Mouse (Mus musculus) thymus, postnatal 14 days (tissue): ENCODE measurements at regions not wholly inside any gene's neighbourhood (a gene's known extent, or its start where the extent isn't known, plus 50 kb on each side); places are given as distances from the start of the nearest gene placed in this dataset.

Source experiments
- DNase-seq: peaks from one replicate; pipeline ENCODE4 v3.0.0; 2021

DNA sequence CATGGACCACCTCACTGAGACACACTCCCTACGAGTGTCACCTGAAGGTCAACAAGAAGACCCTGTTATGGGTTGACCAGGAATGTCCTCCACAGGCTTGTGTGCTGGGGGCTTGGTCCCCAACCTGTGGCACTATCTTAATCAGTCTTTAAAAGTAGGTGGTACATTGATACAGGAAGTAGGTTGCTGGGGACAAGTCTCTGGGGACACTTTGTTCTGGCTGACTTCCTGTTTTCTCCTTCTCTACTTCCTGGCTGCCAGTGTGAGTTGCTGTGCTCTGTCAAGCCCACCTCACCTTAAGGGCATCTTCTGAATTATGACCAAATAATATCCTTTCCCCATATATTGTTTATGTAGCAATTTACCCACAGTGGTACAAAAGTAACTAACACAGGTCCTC is 96.1 kb downstream of the Cct6b start:
- peak; percentile 14 for DNase-seq

DNA sequence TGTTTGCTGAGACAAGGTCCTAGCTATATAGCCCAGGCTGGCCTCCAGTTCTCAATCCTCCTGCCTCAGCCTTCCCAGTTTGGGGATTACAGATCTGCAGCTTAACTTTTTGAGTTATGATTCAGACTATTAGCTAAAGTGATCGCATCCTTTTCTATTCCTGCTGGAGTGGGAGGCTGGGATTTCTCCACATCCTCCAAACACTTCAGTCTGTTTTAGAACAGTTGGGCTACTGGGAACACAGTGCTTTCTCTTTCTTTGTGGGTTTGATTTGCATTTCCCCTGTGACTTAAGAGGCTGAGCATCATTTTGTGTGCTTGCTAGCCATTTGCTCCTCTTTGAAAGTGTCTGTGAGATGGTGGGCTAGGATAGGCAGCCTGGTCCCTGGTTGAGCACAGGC is 100.0 kb downstream of the Cct6b start:
- DNase-seq = no peak

DNA sequence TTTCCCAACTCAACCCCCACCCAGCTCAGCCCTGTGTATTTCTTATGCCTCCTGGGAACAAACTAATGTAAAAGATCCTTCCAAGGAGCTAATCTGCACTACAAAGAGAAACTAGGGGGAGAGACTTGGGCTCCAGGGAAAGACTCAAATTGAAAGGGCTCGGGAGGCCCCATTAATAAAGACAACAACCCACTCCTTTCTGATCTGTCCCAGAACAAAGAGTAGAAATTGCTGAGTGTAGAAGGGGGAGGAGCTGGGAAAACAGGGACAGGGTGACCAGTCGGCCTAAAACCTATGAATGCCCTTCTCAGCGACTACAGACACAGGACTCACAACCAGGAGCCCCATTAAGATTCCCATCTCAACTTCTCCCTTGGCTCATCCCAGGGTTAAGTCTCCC is 102.0 kb downstream of the Cct6b start:
- no peak for DNase-seq

DNA sequence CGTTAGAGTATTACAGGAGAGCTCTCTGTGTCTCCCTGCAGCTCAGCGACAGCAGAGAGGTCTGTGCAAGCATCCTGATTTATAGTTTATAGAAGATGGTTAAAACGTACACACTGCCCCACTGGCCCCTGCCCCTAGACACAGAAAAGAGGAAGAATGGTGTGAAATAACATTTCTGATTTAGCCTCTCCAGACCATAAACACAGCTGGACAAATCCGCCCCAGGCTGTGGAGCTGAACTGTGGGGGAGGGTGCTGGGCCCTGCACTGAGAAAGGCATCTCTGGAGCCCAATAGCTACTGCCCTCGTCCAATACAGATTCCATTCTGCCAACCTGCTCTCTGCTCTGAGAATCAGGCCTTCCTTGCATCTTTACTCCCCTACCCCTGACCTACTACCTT is 112.4 kb downstream of the Cct6b start:
- DNase-seq = no peak

DNA sequence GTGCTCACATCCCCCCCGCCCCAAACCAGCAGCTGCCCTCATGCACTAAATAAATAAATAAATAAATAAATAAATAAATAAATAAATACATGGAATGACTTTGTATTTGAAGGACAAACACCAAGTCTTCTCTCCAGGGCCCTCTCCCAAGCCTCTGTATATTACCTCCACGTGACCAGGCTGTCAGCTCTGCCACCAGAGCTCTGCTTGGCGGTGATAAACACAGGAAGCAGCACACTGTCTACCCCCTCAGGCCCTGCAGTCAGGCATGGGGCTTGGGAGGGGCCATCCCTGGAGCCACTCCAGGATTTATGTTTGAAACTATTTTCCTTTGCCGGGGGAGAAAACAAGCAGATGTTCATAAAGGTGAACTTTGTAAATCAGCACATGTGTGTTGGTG is 125.6 kb downstream of the Cct6b start:
- DNase-seq = no peak

DNA sequence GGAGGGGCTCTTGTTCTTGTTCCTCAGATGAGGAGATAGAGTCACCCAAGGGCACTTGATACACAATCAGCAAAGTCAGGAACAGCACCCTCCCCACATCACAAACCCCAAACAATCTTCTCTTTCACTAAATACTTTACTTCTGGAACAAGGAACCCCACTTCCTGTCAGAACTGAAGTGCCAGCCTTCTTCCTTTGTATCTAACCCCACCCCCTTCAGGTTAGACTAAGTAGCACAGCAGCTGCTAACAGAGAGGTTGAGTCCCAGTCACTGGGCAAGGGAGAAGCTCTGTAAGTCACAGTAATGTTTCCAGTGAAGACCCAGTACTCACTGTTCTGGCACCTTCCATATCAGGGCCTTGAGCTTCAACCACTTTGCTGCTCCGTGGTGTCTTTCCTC is 131.9 kb downstream of the Cct6b start:
- peak; percentile 49 for DNase-seq

DNA sequence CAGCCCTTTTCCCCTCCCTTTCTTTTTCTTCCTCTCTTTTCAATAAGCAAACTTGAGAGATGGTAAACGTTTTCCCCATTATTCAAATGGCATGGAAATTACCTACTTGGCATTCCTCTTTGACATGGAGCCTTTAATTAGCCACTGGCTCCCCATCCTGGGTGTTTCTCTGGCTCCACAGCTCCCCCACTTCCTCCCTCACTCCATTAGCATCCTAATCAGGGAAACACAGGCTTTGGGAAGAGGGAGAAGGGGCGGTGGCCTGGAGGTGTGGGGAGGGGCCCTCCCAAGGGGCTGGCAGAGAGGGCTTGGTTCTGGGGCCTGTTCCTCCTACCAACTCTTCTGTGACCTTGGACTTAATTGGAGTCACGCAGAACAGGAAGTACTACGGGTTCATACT is 132.7 kb downstream of the Cct6b start:
- DNase-seq = no peak

DNA sequence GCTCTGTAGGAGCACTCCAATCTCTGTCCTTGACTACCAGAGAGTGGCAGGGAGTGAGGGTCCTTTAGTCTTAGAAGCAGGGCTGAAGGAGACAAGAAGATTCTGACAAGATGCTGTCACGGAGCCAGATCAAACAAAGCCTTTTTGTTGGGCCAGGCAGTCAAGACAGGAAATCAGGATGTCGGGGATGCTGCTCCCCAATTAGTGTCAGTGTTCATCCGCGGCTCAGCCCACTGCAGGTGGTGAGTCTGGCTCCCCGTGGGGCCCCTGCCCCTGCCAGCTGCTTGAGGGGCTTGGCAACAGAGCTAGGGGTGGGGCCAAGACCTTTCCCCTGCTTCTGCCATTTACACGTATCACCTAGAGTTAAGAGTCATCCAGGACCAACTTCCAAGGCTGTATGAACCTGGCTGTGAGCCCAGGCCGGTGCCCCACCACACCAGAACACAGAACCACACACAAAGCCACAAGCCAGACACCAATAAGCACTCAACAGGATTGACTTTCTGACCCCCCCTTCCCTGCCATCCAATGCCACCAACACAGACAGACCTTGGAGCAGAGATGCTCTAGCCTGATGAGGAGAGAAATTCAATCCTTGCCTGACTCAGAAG is 137.5 kb downstream of the Cct6b start:
- DNase-seq = no peak

DNA sequence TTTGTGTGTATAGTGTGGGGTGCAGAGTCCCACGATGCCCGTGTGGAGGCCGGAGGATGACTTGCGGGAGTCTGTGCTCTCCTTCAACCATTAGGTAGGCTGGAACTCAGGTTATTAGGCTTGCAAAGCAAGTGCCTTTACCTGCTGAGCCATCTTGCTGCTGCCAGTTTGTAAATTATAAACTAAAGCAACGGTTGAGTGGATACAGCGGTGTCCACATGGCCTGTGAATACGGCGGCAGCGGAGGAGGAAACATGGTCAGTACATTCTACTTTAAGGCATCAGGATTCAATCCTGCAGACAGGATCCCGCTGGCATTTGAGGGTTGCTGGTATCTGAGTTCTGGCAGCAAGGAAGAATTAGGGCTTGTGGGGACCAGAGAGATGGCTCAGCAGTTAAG is 143.1 kb downstream of the Cct6b start:
- no peak for DNase-seq

DNA sequence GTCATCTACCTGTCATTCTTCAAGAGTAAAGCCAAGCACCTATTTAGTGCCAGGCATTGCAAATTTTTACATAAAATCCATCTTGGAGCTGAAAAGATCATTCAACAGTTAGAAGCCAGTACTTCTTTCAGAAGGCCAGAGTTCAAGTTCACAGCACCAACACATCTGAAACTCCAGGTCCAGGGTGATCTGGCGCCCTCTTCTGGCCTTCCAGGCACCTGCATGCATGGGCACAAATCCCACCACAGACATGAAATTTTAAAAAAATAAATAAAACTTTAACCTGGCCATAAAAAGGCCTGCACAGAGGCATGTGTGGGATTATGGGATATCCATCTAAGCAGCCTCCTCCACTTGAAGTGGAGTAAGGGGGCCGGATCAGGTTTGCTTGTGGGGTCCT is 144.7 kb downstream of the Cct6b start:
- DNase-seq = peak; percentile 13

DNA sequence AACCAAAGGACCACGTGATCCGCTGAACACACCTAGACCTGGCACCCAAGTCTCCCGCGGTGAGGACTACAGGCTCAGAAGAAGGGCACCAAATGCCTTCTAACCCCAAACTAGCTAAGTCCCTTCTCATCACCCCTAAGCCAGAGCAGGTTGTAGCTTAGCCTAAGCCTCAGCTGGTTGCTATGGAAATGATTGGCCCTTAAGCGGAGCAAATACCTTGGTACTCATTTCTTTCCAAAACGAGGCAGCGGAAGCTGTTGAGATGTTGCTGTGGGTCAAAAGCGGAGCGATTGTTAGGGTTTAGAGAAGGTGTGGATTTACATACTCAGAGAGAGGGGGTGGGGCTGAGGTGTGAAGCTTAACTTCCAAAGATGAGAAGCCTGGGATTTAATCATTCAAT is 145.7 kb downstream of the Cct6b start:
- no peak for DNase-seq

DNA sequence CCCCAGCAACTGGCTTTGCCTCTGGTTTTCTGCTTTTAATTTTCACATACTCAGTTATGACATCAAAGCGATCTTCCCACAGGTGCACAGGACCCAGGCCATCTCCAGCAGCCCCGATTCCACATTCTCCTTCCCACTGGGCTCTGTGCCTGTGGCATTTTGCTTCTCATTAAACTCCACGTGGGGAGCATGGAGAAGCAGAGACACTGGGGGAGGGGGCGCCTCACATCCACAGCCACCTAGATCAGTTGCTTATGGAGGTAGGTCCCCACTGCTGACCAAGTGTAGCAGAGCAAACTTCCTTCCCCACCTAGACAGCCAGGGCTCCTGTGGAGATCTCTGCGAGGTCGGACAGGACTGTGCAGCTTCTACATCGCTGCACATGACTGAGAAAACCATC is 147.3 kb downstream of the Cct6b start:
- no peak for DNase-seq

DNA sequence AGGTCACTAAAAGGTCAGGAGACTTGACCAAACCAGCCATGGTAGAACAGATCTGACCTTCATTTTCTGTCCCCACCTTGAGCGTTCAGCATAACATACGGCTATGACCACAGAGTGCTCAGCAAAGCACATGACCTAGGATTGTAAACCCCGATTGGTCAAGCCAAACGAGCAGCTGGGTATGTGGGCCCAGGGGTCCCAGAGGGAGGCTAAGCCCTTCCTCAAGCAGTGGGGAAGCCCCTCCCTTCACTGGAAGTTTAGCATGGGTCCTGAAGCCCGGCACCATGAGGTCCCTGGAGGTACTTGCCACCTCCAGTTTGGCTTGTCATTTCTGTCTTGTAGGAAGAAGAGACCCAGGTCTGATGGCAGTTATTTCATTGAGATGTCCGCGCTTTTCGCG is 149.8 kb downstream of the Cct6b start:
- DNase-seq = no peak

DNA sequence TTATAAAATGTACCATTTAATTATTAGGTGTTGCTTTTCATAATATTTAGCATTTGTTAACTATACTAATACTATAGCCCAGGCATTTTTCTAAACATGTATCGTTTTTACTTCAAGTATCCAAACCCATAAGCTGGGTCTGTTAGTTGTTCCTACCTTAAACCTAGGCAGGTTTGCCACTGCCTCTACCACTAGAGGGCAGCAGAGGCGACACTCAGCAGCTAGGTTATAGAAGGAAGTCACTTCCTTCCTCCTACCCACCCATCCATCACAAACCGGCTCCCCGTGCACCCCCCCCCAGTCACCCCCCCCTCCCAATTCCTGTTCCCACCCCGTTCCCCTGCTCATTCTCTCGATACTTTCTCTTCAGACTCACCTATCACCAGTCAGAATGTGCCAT is 150.6 kb downstream of the Cct6b start:
- peak; percentile 76 for DNase-seq

DNA sequence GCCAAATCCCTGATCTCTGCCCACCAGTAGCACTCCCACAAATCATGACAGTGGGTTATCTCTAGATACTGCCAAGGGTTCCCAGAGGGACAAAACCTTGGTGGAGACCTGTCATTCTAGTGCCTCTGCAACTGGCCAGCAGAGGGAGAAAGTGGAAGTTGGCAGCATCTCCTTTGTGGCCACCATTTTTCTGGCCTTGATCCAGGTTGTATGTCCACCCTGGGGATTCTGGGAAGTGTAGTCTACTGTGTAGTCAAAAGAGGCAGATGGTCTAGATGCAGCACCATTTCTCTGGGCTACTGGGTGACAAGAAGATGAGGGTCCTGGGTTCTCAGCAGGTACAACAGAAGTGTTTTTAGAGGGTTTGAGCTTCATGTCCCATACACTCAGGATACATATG is 152.1 kb downstream of the Cct6b start:
- DNase-seq = no peak

DNA sequence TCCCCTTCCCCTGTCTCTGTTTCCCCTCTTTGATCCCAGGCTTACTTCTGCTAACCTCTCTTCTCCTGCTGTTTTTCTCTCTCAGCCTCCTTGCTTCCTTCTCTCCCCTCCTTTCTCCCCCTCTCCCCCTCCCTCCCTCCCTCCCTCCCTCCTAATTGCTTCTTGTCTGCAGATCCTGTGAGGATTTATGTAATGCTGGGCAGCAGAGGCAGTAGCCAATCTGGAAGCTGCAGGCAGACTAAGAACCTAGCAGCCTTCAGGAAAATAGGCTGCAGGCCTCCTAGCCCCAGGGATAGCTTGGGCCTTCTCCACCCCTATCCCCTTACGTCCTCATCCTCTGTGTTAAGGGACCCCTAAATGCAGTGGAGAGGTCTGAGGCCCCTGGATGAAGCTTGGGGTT is 155.2 kb downstream of the Cct6b start:
- DNase-seq = no peak

DNA sequence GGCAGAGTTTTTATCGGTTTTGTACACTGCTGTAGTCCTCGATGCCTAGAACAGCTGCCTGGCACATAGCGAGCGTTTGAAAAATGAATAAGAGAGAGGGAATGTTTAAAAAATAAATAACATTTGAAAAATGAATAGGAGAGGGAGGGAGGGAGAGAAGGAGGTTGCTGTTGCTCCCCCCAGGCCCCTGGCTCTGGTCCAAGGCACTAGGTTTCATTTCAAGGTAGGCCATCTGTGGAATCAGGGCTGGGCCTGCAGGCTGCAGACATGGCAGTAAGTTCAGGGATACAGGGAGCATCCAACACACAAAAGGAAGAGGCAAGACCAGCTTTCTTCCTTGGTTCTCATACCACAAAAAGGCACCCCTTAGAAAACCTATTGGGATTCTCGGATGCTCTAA is 156.5 kb downstream of the Cct6b start:
- DNase-seq = no peak

DNA sequence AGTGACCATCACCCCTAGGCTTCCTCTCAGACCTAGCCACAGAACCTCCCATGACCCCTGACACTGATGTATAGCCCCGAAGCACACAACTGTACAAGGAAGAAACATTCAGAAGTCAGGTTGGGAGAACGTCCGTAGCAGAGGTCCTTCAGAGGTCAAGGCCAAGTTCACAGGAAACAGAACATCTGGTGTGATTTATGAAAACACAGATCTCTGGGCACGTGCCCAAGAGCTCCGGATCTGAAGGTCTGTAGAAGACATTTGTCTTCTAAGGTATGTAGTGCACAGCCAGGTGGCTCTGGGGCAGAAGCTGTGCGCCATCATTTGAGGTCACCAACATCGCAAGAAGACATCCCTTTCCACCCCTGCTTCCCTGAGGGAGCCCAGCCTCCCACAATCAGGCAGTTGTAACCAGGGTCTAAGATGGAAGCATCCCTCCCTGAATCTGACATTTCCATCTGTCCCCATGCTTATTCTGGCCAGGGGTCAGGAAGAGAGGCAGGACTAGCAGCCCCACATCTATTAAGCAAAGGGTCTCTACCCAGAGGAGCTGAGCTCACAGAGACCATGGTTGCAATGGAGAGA is 159.8 kb downstream of the Cct6b start:
- DNase-seq = no peak

DNA sequence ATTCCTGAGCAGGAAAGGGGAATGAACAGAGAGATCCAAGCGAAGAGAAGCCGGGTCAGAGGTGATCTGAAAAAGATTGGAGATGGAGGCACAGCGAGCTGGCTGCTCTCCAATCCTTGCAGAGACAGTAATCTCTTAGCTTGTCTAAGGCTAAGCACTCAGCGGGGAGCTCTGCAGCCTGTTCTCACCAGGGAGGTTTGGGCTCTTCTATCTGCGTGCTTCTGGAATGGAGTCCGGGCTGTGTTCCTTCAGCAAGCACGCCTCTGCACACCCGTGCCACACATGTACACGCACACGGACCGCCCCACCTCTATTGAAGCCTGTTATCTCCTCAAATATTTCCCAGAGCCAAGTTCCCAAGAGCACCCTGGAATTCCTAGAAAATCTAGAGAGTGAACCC is 161.3 kb downstream of the Cct6b start:
- no peak for DNase-seq

DNA sequence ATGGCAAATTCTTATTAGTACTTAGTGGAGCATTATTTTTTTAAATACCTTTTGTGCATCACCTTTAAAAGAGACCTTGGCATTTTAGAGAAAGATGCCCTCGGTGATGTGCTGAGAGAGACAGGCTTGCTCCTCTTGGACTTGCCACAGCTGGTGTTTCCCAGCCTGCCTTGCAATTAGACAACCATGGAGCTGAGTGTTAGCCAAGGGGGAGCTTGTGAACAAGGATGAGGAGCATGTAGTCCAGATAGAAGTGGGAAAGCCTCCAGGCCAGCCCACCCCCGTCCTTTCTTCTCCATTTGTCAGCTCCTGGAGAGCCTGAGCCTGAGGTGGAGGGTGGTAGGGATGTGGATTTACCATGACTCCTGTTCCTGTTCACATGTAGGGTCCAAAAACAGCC is 161.9 kb downstream of the Cct6b start:
- no peak for DNase-seq

DNA sequence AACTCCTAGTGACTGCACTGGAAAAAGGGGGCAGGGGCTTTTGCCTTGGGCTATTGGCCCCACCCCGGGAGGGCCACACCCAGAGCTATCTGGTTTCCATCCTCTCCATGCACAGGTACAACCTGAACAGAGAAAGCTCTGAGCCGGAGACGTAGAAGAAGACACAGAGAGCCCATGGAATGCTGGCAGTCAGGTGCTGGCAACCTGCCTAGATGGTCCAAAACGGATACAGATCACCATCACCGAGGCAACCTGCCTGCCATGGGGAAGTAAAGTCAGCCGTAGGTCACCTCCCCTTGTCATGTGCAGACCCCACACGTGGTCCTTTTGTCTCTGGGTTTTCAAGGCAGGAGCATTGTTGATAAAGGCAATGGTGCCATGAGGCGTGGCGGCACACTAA is 164.0 kb downstream of the Cct6b start:
- DNase-seq = no peak

DNA sequence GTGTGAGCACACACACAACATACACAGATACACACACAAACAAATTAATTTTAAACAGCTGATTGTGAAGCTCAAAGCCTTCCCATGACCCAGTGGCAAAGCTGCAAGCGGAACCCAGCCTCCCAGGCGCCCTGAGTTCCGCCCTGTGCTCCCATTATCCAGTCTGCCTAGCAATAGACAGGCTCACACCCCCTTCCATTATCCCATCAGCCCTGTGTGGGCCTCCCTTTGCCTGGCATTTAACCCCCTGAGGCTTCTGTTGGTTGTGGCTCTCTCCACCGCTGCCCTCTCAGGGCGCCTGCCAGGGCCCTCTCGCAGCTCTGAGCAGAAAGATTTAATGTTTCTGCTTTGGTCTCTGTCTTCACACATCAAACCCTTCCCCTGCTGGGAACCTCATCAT is 166.4 kb downstream of the Cct6b start:
- DNase-seq = no peak

DNA sequence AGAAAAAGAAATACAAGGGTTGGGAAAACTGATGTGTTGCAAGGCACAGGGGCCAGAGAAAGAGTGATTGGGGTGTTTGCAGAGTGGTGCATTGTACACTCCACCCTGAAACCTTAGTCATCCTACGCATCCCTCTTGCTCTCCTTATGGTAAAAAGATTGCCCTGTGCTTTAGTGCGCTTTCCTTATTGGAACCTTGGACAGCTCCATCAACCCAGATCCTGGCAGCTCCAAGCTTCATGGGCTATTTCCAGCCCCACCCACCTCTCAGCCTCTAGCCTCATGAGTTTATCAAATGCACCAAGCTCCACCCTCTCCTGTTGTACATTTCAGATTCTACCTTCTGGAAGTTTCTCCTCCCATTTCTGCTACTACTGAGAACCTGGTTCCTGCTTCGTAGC is 167.3 kb downstream of the Cct6b start:
- DNase-seq = no peak

DNA sequence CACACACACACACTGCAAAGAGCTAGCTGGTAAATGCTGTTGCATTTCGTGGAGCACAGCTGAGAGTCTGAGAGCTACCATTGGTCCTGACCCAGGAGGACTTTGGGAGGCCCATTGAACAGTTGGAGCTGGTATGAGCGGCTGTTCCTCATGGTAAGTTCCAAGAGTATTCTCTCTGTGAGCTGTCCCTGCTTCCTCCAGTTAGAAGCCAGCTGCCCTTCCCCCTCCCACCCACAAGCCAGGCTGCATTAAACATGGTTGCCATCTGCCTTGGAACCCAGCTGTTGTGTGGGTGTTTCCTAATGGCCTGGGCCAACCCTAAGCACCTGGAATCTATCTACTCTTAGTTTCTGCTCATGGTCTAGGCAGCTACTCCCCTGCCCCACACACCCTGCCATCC is 174.4 kb downstream of the Cct6b start:
- no peak for DNase-seq

DNA sequence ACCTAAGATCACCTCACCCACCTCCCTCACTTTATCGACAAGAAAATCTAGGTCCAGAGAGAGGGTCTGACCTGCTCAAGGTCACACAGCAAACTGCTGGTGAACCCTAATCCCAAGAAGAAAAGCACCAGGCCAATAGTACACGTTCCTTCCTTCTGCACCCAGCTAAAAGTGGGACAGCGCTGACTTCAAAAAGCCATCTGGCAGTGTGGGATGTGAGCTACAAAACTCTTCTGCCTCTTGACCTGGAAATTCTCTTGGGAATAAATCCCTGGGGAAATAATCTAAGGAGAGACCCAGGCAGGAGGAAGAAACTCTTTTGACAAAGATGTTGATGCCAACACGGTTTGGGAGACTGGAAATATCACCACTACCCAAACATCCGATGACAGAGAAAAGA is 175.4 kb downstream of the Cct6b start:
- DNase-seq = no peak
